Mouse (Mus musculus) right cerebral cortex, postnatal 14 days (tissue): ENCODE measurements around the gene Slc16a9.
"Not testable (repeated sequence)": the region's sequence is repeated elsewhere in the genome, so short reads cannot be mapped to it uniquely, and the experiment has no call there.

Source experiments
- DNase-seq: peaks from one replicate; pipeline ENCODE4 v3.0.0; 2022

Gene Slc16a9

GRCm38 (mm10) chr10:70244921-70245558 is at the start of gene Slc16a9:
Slc16a9 (plus strand) TSS chr10:70245100.
- DNase-seq: peak; percentile 55

GRCm38 (mm10) chr10:70195279-70195678 is 49.6 kb upstream of the Slc16a9 start:
- no peak for DNase-seq

GRCm38 (mm10) chr10:70195786-70196185 is 49.1 kb upstream of the Slc16a9 start:
- DNase-seq: no peak

GRCm38 (mm10) chr10:70196666-70197065 is 48.2 kb upstream of the Slc16a9 start:
- DNase-seq: no peak

- DNase-seq: no peak
Observed at GRCm38 (mm10) chr10:70197601-70198000, 47.3 kb upstream of the Slc16a9 start.

- no peak for DNase-seq
Observed at GRCm38 (mm10) chr10:70198012-70198411, 46.9 kb upstream of the Slc16a9 start.

GRCm38 (mm10) chr10:70198951-70199463 is 45.9 kb upstream of the Slc16a9 start:
- DNase-seq: no peak

GRCm38 (mm10) chr10:70199466-70200210 is 45.3 kb upstream of the Slc16a9 start:
- DNase-seq: no peak

- no peak for DNase-seq
Observed at GRCm38 (mm10) chr10:70200889-70201500, 43.9 kb upstream of the Slc16a9 start.

GRCm38 (mm10) chr10:70204505-70205399 is 40.1 kb upstream of the Slc16a9 start, which contains the start of gene Mrln:
Mrln (plus strand) TSS chr10:70204664.
- no peak for DNase-seq

GRCm38 (mm10) chr10:70211281-70211680 is 33.6 kb upstream of the Slc16a9 start:
- DNase-seq: no peak

- DNase-seq: no peak
Observed at GRCm38 (mm10) chr10:70220971-70221370, 23.9 kb upstream of the Slc16a9 start.

- not testable (repeated sequence) for DNase-seq
Observed at GRCm38 (mm10) chr10:70222231-70222630, 22.7 kb upstream of the Slc16a9 start.

GRCm38 (mm10) chr10:70224571-70224970 is 20.3 kb upstream of the Slc16a9 start:
- no peak for DNase-seq

GRCm38 (mm10) chr10:70225760-70226159 is 19.1 kb upstream of the Slc16a9 start:
- no peak for DNase-seq

- no peak for DNase-seq
Observed at GRCm38 (mm10) chr10:70226608-70227007, 18.3 kb upstream of the Slc16a9 start.

GRCm38 (mm10) chr10:70230352-70230751 is 14.5 kb upstream of the Slc16a9 start:
- no peak for DNase-seq

- no peak for DNase-seq
Observed at GRCm38 (mm10) chr10:70237936-70238335, 7.0 kb upstream of the Slc16a9 start.

- DNase-seq: no peak
Observed at GRCm38 (mm10) chr10:70242751-70243444, 2.0 kb upstream of the Slc16a9 start.

GRCm38 (mm10) chr10:70245559-70245945 is 652 bp downstream of the Slc16a9 start:
- DNase-seq: no peak

- DNase-seq: no peak
Observed at GRCm38 (mm10) chr10:70246076-70246475, 1.2 kb downstream of the Slc16a9 start.

- DNase-seq: no peak
Observed at GRCm38 (mm10) chr10:70250354-70250753, 5.5 kb downstream of the Slc16a9 start.
